Mouse (Mus musculus) kidney, postnatal 0 days (tissue): Measurements from ENCODE around the gene Tardbp. TPM values are rescaled to one million over a fixed set of nuclear protein-coding genes. Genes with fewer than 3 reads are reported as not detected.
A peak's percentile ranks its signal among the peaks of the same experiment; 100 is the strongest.

ENCODE experiments used
- ATAC-seq: fragments of 200-750 bp; cut with Nextera tagmentation; replicated peaks from 2 replicates; pipeline ENCODE4 v1.8.0; 2017; ENCODE audit warnings: low read depth, moderate number of reproducible peaks, moderate TSS enrichment, moderate library complexity; ENCODE audit not compliant: low FRiP score
- DNase-seq: peaks from one replicate; pipeline ENCODE4 v3.0.0-alpha.2; 2016; ENCODE audit warnings: low spot score
- H3K27ac ChIP-seq: fragments of 300-500 bp; sonication (generic); 2 replicates; pipeline ENCODE4 v1.5.1; 2014; ENCODE audit warnings: mild to moderate bottlenecking
- H3K27me3 ChIP-seq: fragments of 300-500 bp; sonication (generic); 2 replicates; pipeline ENCODE4 v1.6.1; 2014; ENCODE audit warnings: low read length, mixed read lengths; ENCODE audit not compliant: insufficient read depth
- H3K36me3 ChIP-seq: fragments of 300-500 bp; sonication (generic); 2 replicates; pipeline ENCODE4 v1.6.1; 2014; ENCODE audit warnings: low read length, mixed read lengths; ENCODE audit not compliant: insufficient read depth
- H3K4me1 ChIP-seq: fragments of 300-500 bp; sonication (generic); replicated peaks from 2 replicates; pipeline ENCODE4 v1.6.1; 2014; ENCODE audit warnings: antibody characterized with exemption, low read length, mixed read lengths; ENCODE audit not compliant: insufficient read depth
- H3K4me2 ChIP-seq: fragments of 300-500 bp; sonication (generic); 2 replicates; pipeline ENCODE4 v1.6.1; 2014; ENCODE audit warnings: mild to moderate bottlenecking, low read length, moderate library complexity, mixed read lengths
- H3K4me3 ChIP-seq: fragments of 300-500 bp; sonication (generic); replicated peaks from 2 replicates; pipeline ENCODE4 v1.5.1; 2014; ENCODE audit warnings: low read depth, low read length
- H3K9ac ChIP-seq: fragments of 300-500 bp; sonication (generic); 2 replicates; pipeline ENCODE4 v1.6.1; 2014; ENCODE audit warnings: low read depth, low read length
- H3K9me3 ChIP-seq: fragments of 300-500 bp; sonication (generic); replicated peaks from 2 replicates; pipeline ENCODE4 v1.6.1; 2016; ENCODE audit warnings: low read length, inconsistent platforms, mixed read lengths
- CTCF ChIP-seq: IDR thresholded peaks from 2 replicates; pipeline ENCODE4 v1.5.1; 2016; ENCODE audit warnings: antibody characterized with exemption, low read depth, mild to moderate bottlenecking, moderate library complexity
- WGBS: fragments of 180-500 bp; shearing (Covaris S2); extraction: QIAGEN DNeasy Blood & Tissue Kit; methylation state at CpG from one replicate; pipeline ENCODE4 v1.1.7; 2014; 5-methylcytosine and 5-hydroxymethylcytosine counted together
- polyA plus RNA-seq: library from polyadenylated mRNA; unstranded; fragments of >200 nt; fragmentation: Nextera tagmentation; extraction: Ambion mirVana; gene quantifications from 2 replicates; pipeline ENCODE4 v1.2.1, GENCODE M21; 2015

The Tardbp gene
- polyA plus RNA-seq, 1 experiment from 2014 or later = 241 TPM

GRCm38 (mm10) chr4:148590421-148591170, 36.2 kb downstream of the Tardbp start:
- ATAC-seq (no peak), DNase-seq (no peak)
- 4% methylated on average over 18 of the region's 18 CpGs for WGBS

DNA sequence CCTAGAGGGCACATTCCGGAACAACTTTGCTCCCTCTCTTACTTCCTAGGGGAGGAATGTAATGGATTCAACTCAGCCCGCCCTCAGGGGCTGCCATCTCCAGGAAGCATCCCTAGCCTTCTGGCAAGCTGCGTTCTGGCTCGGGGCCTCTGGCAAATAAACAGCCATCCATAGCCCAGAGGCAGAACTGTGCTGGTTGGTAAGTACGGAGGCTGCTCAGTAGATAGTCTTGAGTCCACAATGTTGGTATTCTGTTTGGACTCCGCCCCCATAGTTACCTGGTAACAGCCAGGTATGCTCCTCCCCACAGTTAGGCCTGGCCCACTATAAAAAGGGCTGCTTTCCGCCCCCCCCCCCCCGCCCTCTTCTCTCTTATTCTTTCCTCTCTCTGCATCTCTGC, 37.3 kb downstream of the Tardbp start:
- Histone ChIP-seq H3K4me2 (no peak overlapping the region), H3K9ac (no peak overlapping the region), H3K27me3 (no peaks in the 10 kb centered on the region; the same call in 1 of the 2 replicates), H3K27ac (no peak overlapping the region), H3K4me1 (0 out of 2 replicates have a peak, but pooled peaks cover 7% of the 10 kb centered on the region), H3K9me3 (no peaks in the 10 kb centered on the region), H3K4me3 (no peak overlapping the region), H3K36me3 (peaks cover 13% of the 10 kb centered on the region; the same call in 1 of the 2 replicates)
- ATAC-seq (no peak), DNase-seq (no peak)
- no peak for TF ChIP-seq CTCF
- WGBS = 49% methylated on average over 7 of the region's 8 CpGs

More at GRCm38 (mm10) chr4:148590421-148591170, 36.2 kb downstream of the Tardbp start:
- Histone ChIP-seq H3K9me3 (no peaks in the 10 kb centered on the region), H3K36me3 (peaks cover 23% of the 10 kb centered on the region), H3K9ac (peak overlapping the region; percentile 42; the same call in 1 of the 2 replicates), H3K4me3 (peak overlapping the region; percentile 88), H3K27me3 (no peaks in the 10 kb centered on the region; the same call in 1 of the 2 replicates), H3K27ac (peak overlapping the region; percentile 36; the same call in 1 of the 2 replicates), H3K4me1 (0 out of 2 replicates have a peak, but pooled peaks cover 7% of the 10 kb centered on the region), H3K4me2 (peak overlapping the region; percentile 88)
- TF ChIP-seq CTCF = no peak

DNA sequence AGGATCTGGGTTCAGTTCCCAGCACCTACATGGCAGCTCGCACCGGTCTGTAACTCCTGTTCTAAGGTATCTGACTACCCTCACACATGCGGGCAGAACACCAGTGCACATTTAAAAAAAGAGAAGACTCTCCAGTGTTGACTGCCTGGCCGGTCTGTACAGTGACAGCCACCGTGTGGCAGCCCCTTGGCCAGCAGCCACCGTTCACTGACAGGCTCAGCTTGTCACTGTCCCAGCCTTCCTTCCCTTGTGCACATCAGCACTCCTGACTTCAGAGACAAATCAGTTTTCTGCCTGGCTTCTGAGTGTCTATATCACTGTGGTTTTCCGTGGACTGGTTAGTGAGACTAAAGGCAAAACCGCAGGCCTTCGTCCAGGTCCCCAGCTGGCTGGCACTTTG, 38.0 kb downstream of the Tardbp start:
- no peak overlapping the region for H3K9ac ChIP-seq
- TF ChIP-seq CTCF = no peak
- WGBS = 80% methylated on average over 9 of the region's 9 CpGs
- H3K27me3 ChIP-seq = no peaks in the 10 kb centered on the region; the same call in 1 of the 2 replicates
- H3K4me3 ChIP-seq = no peak overlapping the region
- H3K27ac ChIP-seq = no peak overlapping the region
- no peak overlapping the region for H3K4me2 ChIP-seq
- H3K9me3 ChIP-seq = no peaks in the 10 kb centered on the region
- 0 out of 2 replicates have a peak, but pooled peaks cover 7% of the 10 kb centered on the region for H3K4me1 ChIP-seq
- ATAC-seq = no peak
- DNase-seq = no peak
- H3K36me3 ChIP-seq = peaks cover 5% of the 10 kb centered on the region; the same call in 1 of the 2 replicates

GRCm38 (mm10) chr4:148586648-148587047, 40.2 kb downstream of the Tardbp start:
- Histone ChIP-seq H3K27ac (no peak overlapping the region), H3K4me3 (no peak overlapping the region), H3K36me3 (no peaks in the 10 kb centered on the region), H3K27me3 (no peaks in the 10 kb centered on the region; the same call in 1 of the 2 replicates), H3K4me2 (no peak overlapping the region), H3K9ac (no peak overlapping the region), H3K4me1 (0 out of 2 replicates have a peak, but pooled peaks cover 4% of the 10 kb centered on the region), H3K9me3 (no peaks in the 10 kb centered on the region)
- WGBS = 66% methylated on average over 9 of the region's 9 CpGs
- ATAC-seq (no peak), DNase-seq (no peak)
- TF ChIP-seq CTCF = no peak

DNA sequence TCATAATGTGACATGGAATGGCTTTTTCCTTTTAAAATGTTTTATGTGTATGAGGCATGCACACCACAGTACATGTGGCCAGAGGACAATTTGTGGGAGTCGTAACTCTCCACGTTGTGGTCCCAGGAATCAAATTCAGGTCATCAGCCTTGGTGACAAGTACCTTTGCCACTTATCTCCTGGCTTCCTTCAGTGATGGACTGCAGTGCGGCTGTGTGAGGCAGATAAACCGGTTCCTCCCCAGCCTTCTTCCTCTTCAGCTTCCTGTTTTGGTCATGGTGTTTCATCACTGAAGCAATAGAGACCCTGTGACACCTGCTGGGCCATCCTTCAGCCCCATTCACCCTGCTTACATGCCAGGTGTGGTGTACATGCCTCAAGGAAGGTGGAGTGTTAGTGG, 43.6 kb downstream of the Tardbp start:
- 66% methylated on average over 4 of the region's 4 CpGs for WGBS
- DNase-seq (no peak), ATAC-seq (no peak)
- Histone ChIP-seq H3K4me3 (no peak overlapping the region), H3K27ac (no peak overlapping the region), H3K9ac (no peak overlapping the region), H3K4me1 (no peaks in the 10 kb centered on the region), H3K36me3 (peaks cover 28% of the 10 kb centered on the region), H3K27me3 (no peaks in the 10 kb centered on the region; the same call in 1 of the 2 replicates), H3K4me2 (no peak overlapping the region), H3K9me3 (no peaks in the 10 kb centered on the region)
- TF ChIP-seq CTCF = no peak

DNA sequence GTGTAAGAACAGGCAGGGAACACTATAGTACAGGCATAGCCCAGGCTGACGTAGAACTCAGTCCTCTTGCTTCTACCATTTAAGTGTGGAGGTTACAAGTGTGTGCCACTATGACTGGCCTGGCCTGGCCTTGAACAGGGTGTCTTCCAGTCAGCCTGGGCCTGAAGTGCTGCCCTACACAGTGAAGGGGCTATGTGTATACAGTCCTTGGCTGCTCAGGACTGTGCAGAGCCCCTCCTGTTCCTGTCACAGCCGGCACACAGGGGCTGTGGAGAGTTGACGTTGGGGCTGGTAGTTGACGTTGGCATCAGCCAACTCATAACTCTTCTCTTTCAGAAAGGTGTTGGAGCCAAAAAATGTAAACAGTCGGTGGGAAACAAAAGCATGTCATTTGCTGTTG, 45.4 kb downstream of the Tardbp start:
- H3K36me3 ChIP-seq = peaks cover 43% of the 10 kb centered on the region
- no peaks in the 10 kb centered on the region for H3K9me3 ChIP-seq
- no peaks in the 10 kb centered on the region for H3K27me3 ChIP-seq
- H3K4me1 ChIP-seq = no peaks in the 10 kb centered on the region
- WGBS = 87% methylated on average over 5 of the region's 5 CpGs
- ATAC-seq = no peak
- no peak overlapping the region for H3K27ac ChIP-seq
- no peak overlapping the region for H3K9ac ChIP-seq
- TF ChIP-seq CTCF = no peak
- DNase-seq = no peak
- H3K4me2 ChIP-seq = no peak overlapping the region
- H3K4me3 ChIP-seq = no peak overlapping the region
